Mouse (Mus musculus): ENCODE results near the gene Stx4a.

Gene Stx4a

GRCm38 (mm10) chr7:127850906-127851305 is 26.8 kb downstream of the Stx4a start:
- in situ Hi-C loops (cut with MboI; ENCODE audit: unreplicated experiment in 2 of 2): no loop called here

GRCm38 (mm10) chr7:127858258-127858657 is 34.2 kb downstream of the Stx4a start:
- in situ Hi-C loops (cut with MboI; ENCODE audit: unreplicated experiment in 2 of 2): no loop called here

- in situ Hi-C loops (cut with MboI; ENCODE audit: unreplicated experiment in 2 of 2): no loop called here
Observed at GRCm38 (mm10) chr7:127866434-127866833, 42.3 kb downstream of the Stx4a start.

- in situ Hi-C loops (cut with MboI; ENCODE audit: unreplicated experiment in 2 of 2): no loop called here
Observed at GRCm38 (mm10) chr7:127867641-127868040, 43.5 kb downstream of the Stx4a start.

- in situ Hi-C loops (cut with MboI; ENCODE audit: unreplicated experiment in 2 of 2): no loop called here
Observed at GRCm38 (mm10) chr7:127869149-127869810, 45.2 kb downstream of the Stx4a start.

- in situ Hi-C loops (cut with MboI; ENCODE audit: unreplicated experiment in 2 of 2): no loop called here
Observed at GRCm38 (mm10) chr7:127870136-127870821, 46.2 kb downstream of the Stx4a start.

GRCm38 (mm10) chr7:127874812-127875626 is 50.9 kb downstream of the Stx4a start:
- in situ Hi-C loops (cut with MboI; ENCODE audit: unreplicated experiment in 2 of 2): no loop called here

- in situ Hi-C loops (cut with MboI; ENCODE audit: unreplicated experiment in 2 of 2): no loop called here
Observed at GRCm38 (mm10) chr7:127875627-127876001, 51.5 kb downstream of the Stx4a start.

- in situ Hi-C loops (cut with MboI; ENCODE audit: unreplicated experiment in 2 of 2): no loop called here
Observed at GRCm38 (mm10) chr7:127876041-127876466, 52.0 kb downstream of the Stx4a start, which contains the start of gene Zfp646. Gene Zfp646 (plus strand): TSS chr7:127876221.

GRCm38 (mm10) chr7:127876467-127877348 is 52.6 kb downstream of the Stx4a start, which contains the start of gene Zfp668:
Gene Zfp668 (minus strand): TSS chr7:127876828.
- in situ Hi-C loops (cut with MboI; ENCODE audit: unreplicated experiment in 2 of 2): no loop called here

GRCm38 (mm10) chr7:127879301-127879700 is 55.2 kb downstream of the Stx4a start:
- in situ Hi-C loops (cut with MboI; ENCODE audit: unreplicated experiment in 2 of 2): no loop called here

- in situ Hi-C loops (cut with MboI; ENCODE audit: unreplicated experiment in 2 of 2): no loop called here
Observed at GRCm38 (mm10) chr7:127880431-127880830, 56.3 kb downstream of the Stx4a start.

- in situ Hi-C loops (cut with MboI; ENCODE audit: unreplicated experiment in 2 of 2): no loop called here
Observed at GRCm38 (mm10) chr7:127885951-127886350, 61.9 kb downstream of the Stx4a start.

- in situ Hi-C loops (cut with MboI; ENCODE audit: unreplicated experiment in 2 of 2): no loop called here
Observed at GRCm38 (mm10) chr7:127886551-127886950, 62.5 kb downstream of the Stx4a start.

GRCm38 (mm10) chr7:127887191-127887590 is 63.1 kb downstream of the Stx4a start:
- in situ Hi-C loops (cut with MboI; ENCODE audit: unreplicated experiment in 2 of 2): no loop called here

GRCm38 (mm10) chr7:127887781-127888180 is 63.7 kb downstream of the Stx4a start:
- in situ Hi-C loops (cut with MboI; ENCODE audit: unreplicated experiment in 2 of 2): no loop called here

- in situ Hi-C loops (cut with MboI; ENCODE audit: unreplicated experiment in 2 of 2): no loop called here
Observed at GRCm38 (mm10) chr7:127888821-127889220, 64.7 kb downstream of the Stx4a start.

- in situ Hi-C loops (cut with MboI; ENCODE audit: unreplicated experiment in 2 of 2): no loop called here
Observed at GRCm38 (mm10) chr7:127890798-127891197, 66.7 kb downstream of the Stx4a start, which contains the start of gene Prss53. Gene Prss53 (minus strand): TSS chr7:127890970.

- in situ Hi-C loops (cut with MboI; ENCODE audit: unreplicated experiment in 2 of 2): no loop called here
Observed at GRCm38 (mm10) chr7:127894480-127894879, 70.4 kb downstream of the Stx4a start.

- in situ Hi-C loops (cut with MboI; ENCODE audit: unreplicated experiment in 2 of 2): no loop called here
Observed at GRCm38 (mm10) chr7:127895442-127895841, 71.3 kb downstream of the Stx4a start, which contains the start of the genes Gm21974 and Vkorc1. Gene Gm21974 (minus strand): TSS chr7:127895454. Gene Vkorc1 (minus strand): TSS chr7:127895617.

Measured in v-Abl transformed pro-B cells (cell line).